Mouse (Mus musculus) intestine, postnatal 0 days (tissue): ENCODE measurements at regions not wholly inside any gene's neighbourhood (a gene's known extent, or its start where the extent isn't known, plus 50 kb on each side); places are given as distances from the start of the nearest gene placed in this dataset.

ENCODE experiments used
- ATAC-seq: fragments of 200-750 bp; cut with Nextera tagmentation; 2 replicates; pipeline ENCODE4 v1.8.0; 2017; ENCODE audit warnings: mild to moderate bottlenecking, moderate TSS enrichment, moderate library complexity
- H3K27ac ChIP-seq: fragments of 300-500 bp; sonication (generic); 2 replicates; pipeline ENCODE4 v1.5.1; 2014; ENCODE audit warnings: mild to moderate bottlenecking, low read depth, low read length, moderate library complexity
- H3K27me3 ChIP-seq: fragments of 300-500 bp; sonication (generic); replicated peaks from 2 replicates; pipeline ENCODE4 v1.6.1; 2014; ENCODE audit warnings: low read length, mixed read lengths; ENCODE audit not compliant: control insufficient read depth, insufficient read depth
- H3K36me3 ChIP-seq: fragments of 300-500 bp; sonication (generic); 2 replicates; pipeline ENCODE4 v1.6.1; 2014; ENCODE audit warnings: mild to moderate bottlenecking, moderate library complexity; ENCODE audit not compliant: control insufficient read depth, insufficient read depth
- H3K4me1 ChIP-seq: fragments of 300-500 bp; sonication (generic); replicated peaks from 2 replicates; pipeline ENCODE4 v1.6.1; 2014; ENCODE audit warnings: antibody characterized with exemption, low read length, mixed read lengths; ENCODE audit not compliant: control insufficient read depth, insufficient read depth
- H3K4me2 ChIP-seq: fragments of 300-500 bp; sonication (generic); replicated peaks from 2 replicates; pipeline ENCODE4 v1.6.1; 2014; ENCODE audit warnings: low read depth, mild to moderate bottlenecking, moderate library complexity
- H3K4me3 ChIP-seq: fragments of 300-500 bp; sonication (generic); 2 replicates; pipeline ENCODE4 v1.5.1; 2014; ENCODE audit warnings: low read depth, low read length
- H3K9ac ChIP-seq: fragments of 300-500 bp; sonication (generic); 2 replicates; pipeline ENCODE4 v1.6.1; 2014; ENCODE audit warnings: mild to moderate bottlenecking, low read depth, low read length
- H3K9me3 ChIP-seq: fragments of 300-500 bp; sonication (generic); 2 replicates; pipeline ENCODE4 v1.6.1; 2016; ENCODE audit warnings: mixed run types; ENCODE audit not compliant: control insufficient read depth
- CTCF ChIP-seq: sonication (generic); IDR thresholded peaks from 2 replicates; pipeline ENCODE4 v1.5.1; 2016; ENCODE audit warnings: low read depth, mild to moderate bottlenecking, control low read depth, antibody characterized with exemption, moderate library complexity
- WGBS: fragments of 180-500 bp; shearing (Covaris S2); extraction: QIAGEN DNeasy Blood & Tissue Kit; methylation state at CpG from one replicate; pipeline ENCODE4 v1.1.7; 2014; 5-methylcytosine and 5-hydroxymethylcytosine counted together

DNA sequence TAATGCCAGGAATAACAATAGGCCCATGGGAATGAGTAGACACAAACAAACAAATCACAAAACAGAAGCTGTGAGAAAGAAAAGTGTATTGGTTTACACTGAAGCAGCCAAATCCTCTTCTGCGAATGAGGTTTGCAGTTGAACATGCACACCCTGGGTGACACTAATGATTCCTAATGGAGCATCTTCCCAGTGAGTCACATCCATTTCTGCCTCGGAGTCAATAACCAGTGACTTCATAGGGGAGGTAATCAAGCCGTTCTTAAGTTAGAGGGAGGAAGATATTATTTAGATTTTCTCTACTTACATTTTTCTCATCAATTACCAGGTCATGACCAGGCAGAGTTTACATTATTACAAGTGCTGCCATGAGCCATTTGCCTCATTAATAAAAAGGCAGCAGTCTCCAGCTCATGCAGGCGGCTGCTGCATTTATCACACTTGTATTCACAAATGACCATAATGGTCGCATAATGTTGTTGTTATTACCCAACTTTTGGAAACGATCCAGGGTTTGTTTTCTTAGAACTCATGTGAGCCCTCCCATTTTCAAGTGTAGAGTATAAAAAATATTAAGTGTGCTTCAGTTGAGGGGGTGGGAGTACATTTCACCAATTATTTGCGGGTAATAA is 112.6 kb upstream of the B3gat2 start:
- Histone ChIP-seq H3K36me3 (no peaks in the 10 kb centered on the region), H3K9me3 (no peaks in the 10 kb centered on the region), H3K27ac (no peak overlapping the region), H3K4me1 (no peaks in the 10 kb centered on the region), H3K27me3 (no peaks in the 10 kb centered on the region), H3K4me3 (no peak overlapping the region), H3K4me2 (no peak overlapping the region), H3K9ac (no peak overlapping the region)
- TF ChIP-seq CTCF = no peak
- WGBS = 62% methylated on average over 7 of the region's 7 CpGs
- ATAC-seq = no peak

DNA sequence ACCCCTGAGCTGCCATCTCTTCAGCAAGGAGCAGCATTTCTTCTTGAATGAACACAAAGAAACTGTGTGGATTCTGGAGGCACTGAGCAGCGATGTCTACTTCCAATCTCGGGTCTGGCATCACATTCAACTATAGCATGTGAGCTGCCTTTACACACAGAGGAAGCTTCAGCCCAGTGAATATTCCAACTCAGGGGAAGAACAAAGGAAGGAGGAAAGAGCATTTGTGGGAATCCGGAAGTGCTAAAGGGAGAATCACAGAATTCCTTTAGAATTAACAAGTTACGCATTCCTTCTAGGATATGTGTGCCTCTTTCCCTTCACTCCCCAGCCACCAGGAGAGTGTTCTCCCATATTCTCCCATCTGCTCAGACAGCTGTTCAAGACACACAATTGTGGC is 111.7 kb upstream of the B3gat2 start:
- Histone ChIP-seq H3K36me3 (no peaks in the 10 kb centered on the region), H3K4me3 (no peak overlapping the region), H3K27ac (no peak overlapping the region), H3K9ac (no peak overlapping the region), H3K9me3 (no peaks in the 10 kb centered on the region), H3K27me3 (no peaks in the 10 kb centered on the region), H3K4me1 (no peaks in the 10 kb centered on the region), H3K4me2 (no peak overlapping the region)
- no peak for ATAC-seq
- no peak for TF ChIP-seq CTCF
- 68% methylated on average over 4 of the region's 4 CpGs for WGBS

DNA sequence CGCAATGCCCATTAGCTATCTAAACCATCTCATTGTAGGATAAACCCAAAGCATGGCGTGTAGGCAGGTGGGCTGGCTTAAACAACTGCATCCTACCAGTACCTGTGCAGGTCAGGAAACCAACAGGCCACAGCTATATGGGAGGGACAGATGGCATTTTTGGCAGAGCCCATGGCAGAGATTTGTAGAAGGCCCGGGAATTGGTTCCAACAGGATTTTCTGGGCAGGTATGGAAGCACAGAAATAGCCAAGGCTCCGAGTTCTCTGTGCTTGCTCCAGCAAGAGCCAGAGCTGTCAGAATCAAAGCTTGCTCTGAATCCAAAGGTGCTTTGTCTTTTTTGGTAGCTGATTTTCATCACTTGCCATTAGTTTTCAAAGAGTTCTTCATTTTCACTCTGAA is 107.9 kb upstream of the B3gat2 start:
- Histone ChIP-seq H3K9ac (no peak overlapping the region), H3K27me3 (no peaks in the 10 kb centered on the region), H3K9me3 (no peaks in the 10 kb centered on the region), H3K4me1 (no peaks in the 10 kb centered on the region), H3K36me3 (no peaks in the 10 kb centered on the region), H3K4me3 (no peak overlapping the region), H3K27ac (no peak overlapping the region), H3K4me2 (no peak overlapping the region)
- ATAC-seq = no peak
- TF ChIP-seq CTCF = no peak
- 90% methylated on average over 4 of the region's 4 CpGs for WGBS

DNA sequence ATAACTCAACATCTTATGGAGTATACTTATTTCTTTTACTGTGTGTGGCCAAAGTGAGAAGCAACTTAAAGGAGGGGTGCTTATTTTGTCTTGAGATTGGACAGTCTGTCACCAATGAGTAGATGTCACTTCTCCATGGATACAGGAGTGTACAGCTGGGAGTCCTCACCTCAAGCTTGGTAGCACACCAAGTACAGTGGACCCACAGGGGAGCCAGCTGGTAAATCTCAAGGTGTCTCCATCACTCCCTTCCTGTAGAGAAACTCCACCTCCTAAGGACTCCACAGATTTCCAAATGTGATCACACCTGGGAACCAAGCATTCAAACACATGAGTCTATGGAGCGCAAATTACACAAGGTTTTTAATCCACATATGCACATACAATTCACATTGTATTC is 105.8 kb upstream of the B3gat2 start:
- no peaks in the 10 kb centered on the region for H3K9me3 ChIP-seq
- no peak for TF ChIP-seq CTCF
- H3K4me1 ChIP-seq = no peaks in the 10 kb centered on the region
- no peak overlapping the region for H3K27ac ChIP-seq
- no peak overlapping the region for H3K4me3 ChIP-seq
- ATAC-seq = no peak
- WGBS = 97% methylated on average over 1 of the region's 1 CpGs
- H3K36me3 ChIP-seq = no peaks in the 10 kb centered on the region
- H3K9ac ChIP-seq = no peak overlapping the region
- no peak overlapping the region for H3K4me2 ChIP-seq
- no peaks in the 10 kb centered on the region for H3K27me3 ChIP-seq

DNA sequence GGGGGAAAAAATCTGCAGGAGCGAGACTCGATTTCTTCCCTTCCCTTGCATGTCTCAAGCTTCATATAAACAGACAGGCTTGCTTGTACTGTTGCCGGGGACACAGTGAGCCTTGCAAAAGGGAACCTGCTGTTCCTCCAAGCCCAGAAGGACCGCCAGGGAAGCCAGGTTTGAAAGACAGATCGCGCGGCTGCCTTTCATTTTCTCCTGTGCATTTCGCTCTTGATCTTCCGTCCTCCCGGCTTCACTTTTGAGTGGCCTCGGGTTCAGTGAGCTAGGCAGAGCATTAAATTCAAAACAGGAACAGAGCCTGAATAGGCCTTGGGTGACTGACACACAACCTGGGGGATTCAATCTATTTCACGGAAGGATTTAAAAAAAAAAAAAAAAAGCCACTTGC is 105.3 kb upstream of the B3gat2 start:
- ATAC-seq = no peak
- no peak overlapping the region for H3K27ac ChIP-seq
- H3K36me3 ChIP-seq = no peaks in the 10 kb centered on the region
- H3K4me2 ChIP-seq = 0 out of 2 replicates have a peak overlapping the region, but pooled peaks have one; percentile 17
- H3K4me3 ChIP-seq = no peak overlapping the region
- H3K4me1 ChIP-seq = no peaks in the 10 kb centered on the region
- no peaks in the 10 kb centered on the region for H3K27me3 ChIP-seq
- H3K9ac ChIP-seq = no peak overlapping the region
- no peaks in the 10 kb centered on the region for H3K9me3 ChIP-seq
- TF ChIP-seq CTCF = no peak
- WGBS = 59% methylated on average over 12 of the region's 12 CpGs

DNA sequence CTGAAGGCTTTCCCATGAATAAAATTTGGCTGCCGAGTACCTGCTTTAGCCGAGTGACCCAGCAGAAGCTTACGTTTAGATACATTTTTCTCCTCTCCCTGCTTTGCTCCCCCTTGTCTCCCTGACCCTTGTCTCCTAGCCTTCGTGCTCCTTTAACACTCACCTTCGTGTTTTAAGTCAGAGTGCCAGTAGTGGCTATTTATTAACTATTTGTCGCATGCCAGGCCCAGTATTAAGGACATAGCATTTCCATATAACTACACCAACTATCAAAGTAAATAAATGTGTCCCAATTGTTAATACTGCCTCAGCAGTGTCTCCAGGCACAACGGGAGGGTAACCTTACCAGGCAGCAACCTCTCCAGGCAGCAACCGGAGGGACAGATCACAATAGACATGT is 104.8 kb upstream of the B3gat2 start:
- no peak for TF ChIP-seq CTCF
- WGBS = 61% methylated on average over 8 of the region's 8 CpGs
- Histone ChIP-seq H3K4me1 (no peaks in the 10 kb centered on the region), H3K9ac (no peak overlapping the region), H3K4me3 (no peak overlapping the region), H3K27ac (no peak overlapping the region), H3K36me3 (no peaks in the 10 kb centered on the region), H3K27me3 (no peaks in the 10 kb centered on the region), H3K9me3 (no peaks in the 10 kb centered on the region), H3K4me2 (0 out of 2 replicates have a peak overlapping the region, but pooled peaks have one; percentile 17)
- no peak for ATAC-seq

DNA sequence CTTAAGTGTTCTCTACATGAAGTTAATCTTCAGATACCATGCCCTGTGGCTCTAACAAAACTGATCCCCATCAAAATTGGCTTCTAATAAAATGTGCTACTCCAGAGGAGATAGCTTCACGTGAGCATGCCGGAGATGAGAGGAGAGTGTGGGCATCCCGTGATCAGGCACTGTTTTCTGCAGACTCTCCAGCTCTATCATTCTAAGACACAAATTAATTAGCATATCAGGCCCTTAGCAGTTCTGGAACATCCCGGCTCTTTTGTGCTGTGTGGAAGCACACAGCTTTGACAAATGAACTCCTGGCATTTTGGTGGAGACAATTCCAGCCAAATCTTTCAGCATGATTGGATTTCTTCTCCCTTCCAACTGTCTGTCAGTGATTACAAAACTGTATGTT is 91.0 kb upstream of the B3gat2 start:
- Histone ChIP-seq H3K9ac (no peak overlapping the region), H3K27ac (no peak overlapping the region), H3K4me2 (no peak overlapping the region), H3K36me3 (no peaks in the 10 kb centered on the region), H3K4me3 (no peak overlapping the region), H3K27me3 (no peaks in the 10 kb centered on the region), H3K4me1 (no peaks in the 10 kb centered on the region), H3K9me3 (no peaks in the 10 kb centered on the region)
- TF ChIP-seq CTCF = no peak
- no peak for ATAC-seq
- 83% methylated on average over 4 of the region's 4 CpGs for WGBS
